Mouse (Mus musculus) CD4-positive helper T cell, adult 2 months (primary cell): ENCODE measurements around the gene Fam217a.
"Not testable (repeated sequence)": the region's sequence is repeated elsewhere in the genome, so short reads cannot be mapped to it uniquely, and the experiment has no call there.

ENCODE experiments used
- DNase-seq: peaks from one replicate; pipeline ENCODE4 v3.0.0-alpha.2; 2012; ENCODE audit warnings: low read depth, missing footprints, low spot score

Gene Fam217a

DNA sequence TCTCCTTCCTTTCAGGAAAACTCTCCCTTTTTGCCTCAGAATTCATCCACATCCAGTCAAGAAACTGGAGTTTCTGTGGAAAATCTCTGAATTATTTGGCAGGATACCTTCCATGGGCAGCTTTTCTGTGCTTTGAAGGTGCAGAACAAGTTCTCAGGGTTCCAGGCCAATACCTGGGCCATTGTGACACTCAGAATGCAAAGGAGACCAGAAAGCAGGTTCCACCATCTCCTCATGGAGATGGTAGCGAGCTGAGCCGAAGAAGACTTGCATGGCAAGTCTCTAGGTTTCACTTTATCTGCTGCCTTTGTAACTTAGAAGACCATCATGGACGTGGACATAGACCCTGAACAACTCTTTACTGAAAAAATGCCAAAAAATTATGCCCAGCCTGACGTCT lies at the start of gene Fam217a, which contains the start of gene 4933417A18Rik:
Gene Fam217a, minus strand, starts transcription at position 101 of the 400 bp plus-strand sequence.
Gene 4933417A18Rik, plus strand, starts transcription at position 200 of the 400 bp plus-strand sequence.
- DNase-seq: no peak

DNA sequence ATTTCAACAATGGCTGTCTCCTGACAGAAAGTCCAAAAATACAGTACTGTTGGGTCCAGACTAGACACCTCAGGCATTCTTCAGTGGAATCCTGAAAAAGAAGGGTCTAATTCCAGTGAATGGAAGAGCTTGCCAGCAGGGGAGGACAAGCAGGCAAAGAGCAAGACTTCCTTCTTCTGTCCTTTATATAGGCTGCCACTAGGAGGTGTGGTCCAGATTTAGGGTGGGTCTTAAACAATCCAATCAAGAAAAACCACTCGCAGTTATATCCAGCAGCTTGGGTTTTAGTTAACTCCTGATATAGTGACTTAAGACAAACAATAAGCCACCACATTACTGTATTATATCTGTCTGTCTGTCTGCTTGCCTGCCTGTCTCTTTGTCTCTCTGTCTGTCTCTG lies 49.7 kb upstream of the Fam217a start:
- peak; percentile 25 for DNase-seq

DNA sequence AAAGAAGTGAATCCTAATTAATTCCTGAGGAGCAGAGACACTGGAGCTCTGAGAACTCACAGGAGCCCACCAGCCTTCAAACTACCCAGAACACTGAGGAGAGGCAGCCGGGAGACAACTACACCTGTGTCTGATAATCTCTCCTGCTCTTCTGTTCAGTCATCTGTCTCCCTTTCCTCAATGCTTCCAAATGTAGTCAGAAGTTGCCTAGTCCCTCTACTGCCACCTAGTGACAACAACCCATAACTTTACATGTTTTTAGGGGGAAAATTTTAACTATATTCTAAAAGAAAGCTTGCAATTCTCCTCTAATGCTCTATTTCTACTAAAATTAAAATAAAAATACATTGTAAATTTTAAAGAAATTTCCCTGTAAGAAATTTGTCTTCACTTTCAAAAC lies 49.0 kb upstream of the Fam217a start:
- peak; percentile 53 for DNase-seq

DNA sequence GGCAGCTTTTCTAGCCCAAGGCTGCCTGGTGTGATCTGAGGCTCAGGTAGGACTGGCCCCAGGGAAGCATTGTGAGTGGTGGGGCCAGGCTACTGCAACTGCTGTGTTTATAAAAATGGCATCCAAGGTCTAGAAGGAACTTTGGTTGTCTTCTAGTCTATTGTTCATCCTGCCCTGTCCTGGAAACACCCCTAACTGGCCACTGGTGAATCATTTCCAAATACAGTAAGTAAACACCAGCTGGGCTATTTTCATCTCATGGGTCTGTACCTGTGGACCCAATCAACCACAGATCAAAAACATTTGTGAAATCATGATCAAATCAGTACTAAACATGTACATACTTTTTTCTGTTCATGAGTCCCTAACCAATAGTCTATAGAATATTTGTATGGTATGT lies 48.3 kb upstream of the Fam217a start:
- DNase-seq: not testable (repeated sequence)

DNA sequence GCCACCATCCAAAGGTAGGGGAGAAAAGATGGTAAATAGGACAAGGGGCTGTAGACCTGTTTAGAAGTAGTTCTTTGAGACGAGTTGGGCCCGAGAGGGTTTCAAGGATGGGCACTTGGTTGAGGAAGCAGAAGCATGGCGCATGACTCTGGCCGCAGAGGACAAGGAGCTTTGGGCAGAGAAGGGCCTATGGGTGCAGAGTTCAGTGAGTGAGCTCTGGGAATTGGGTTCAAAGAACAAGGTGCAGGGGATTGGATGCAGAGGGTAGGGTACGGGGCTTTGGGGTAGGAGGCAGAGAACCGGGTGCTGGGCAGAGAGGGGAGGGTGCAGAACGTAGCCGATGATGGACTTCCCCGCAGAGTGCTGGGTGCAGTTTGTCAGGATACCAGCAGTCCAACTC lies 41.5 kb upstream of the Fam217a start:
- not testable (repeated sequence) for DNase-seq

DNA sequence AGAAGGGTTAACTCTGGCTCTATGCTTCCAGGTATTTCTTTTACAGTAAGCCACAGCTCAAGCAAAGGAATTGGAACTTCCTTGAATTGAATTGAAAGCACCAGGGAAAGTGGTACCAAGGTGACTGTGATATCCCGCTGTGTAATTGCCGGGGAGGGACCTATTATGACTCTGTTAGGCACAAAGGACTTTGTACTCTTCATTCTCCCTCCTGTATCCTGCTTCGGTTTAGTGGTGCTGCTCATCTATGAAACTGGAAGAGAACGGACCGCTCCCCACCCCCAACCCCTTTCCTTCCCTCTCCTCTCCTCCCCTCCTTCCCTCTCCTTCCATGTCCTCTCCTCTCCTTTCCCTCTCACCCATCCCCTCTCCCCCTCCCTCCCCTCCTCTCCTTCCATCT lies 40.8 kb upstream of the Fam217a start:
- no peak for DNase-seq

DNA sequence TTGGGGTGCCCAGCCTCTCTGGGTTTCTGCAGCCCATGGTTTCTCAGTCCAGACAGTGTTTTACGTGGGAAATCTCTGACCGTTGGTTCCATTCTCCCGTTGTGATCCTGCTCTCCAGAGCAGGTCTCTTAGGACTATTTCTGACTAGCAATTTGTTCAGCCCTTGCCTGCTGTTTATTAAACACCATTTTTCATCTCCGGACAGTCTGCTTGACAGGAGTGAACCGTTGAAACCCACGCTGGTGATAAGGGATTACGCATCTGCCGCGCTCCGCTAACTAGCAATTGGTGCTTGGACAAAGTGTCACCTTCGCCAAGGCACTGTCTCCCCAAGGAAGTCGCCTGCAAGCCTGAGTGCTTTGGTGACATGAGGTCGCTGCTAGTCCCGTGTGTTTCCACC lies 40.3 kb upstream of the Fam217a start:
- no peak for DNase-seq

DNA sequence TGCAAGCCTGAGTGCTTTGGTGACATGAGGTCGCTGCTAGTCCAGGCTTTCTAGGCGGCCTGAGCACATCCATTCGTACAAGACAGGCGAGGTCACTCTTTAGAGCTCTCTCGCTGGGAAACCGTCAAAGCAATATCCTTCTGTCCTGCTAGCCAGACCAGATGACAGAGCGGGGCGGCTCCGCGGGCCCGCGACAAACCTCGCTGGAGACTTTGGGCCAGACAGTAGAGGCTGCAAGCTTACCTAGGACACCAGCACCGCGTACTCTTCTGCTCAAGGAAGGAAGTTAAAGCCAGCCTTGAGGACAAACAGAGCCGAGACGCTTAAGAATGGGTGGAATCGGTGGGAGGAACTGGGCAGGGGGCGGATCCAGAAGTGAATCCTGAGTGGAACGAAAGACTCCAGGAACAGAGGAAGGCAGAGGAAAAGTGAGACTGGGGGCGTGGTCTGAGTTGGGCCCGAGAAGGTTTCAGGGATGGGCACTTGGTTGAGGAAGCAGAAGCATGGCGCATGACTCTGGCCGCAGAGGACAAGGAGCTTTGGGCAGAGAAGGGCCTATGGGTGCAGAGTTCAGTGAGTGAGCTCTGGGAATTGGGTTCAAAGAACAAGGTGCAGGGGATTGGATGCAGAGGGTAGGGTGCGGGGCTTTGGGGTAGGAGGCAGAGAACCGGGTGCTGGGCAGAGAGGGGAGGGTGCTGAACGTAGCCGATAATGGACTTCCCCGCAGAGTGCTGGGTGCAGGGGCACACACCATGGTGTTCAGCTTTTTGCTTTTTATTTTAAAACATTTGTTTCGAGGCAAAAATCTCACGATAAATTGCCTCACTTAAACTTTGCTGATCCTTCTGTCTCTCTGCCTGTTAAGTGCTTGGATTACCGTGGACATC lies 39.6 kb upstream of the Fam217a start, which contains the start of gene Eci3:
Gene Eci3, minus strand, starts transcription at position 300 of the 887 bp plus-strand sequence.
- no peak for DNase-seq

DNA sequence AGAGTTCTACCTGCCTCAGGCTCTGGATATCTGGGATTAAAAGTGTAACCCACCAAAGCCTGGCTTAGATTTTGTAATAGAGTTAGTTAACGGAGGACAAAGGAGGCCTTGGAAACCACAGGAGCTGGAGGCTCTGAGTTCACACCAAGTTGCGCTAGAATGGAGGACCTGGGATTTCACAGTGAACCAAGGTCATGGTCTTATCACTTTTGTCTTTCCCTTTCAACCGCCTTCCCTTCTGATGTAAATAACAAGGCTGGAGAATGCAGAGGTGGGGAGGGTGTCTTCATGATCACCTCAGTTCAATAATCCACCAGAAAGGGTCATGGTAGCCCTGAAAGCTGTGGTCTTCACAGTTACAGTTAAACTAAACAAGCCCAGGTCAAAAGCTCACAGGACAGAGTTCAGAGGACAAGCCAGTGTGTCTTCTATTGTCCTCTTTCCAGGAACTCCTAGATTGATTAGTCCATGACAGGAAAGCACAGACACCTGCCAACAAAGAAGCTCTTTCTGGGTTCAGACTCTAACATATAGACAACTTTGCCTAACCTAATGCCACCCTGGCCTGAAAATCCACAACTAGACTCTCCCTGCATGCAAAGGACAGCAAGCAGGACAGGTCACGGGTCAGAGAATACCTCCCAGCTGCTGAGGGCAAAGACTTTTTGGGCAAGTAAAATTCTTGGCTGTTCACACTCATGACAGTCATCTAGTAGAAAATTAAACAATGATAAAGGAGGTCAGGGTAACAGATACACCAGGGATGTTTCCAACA lies 37.1 kb upstream of the Fam217a start:
- DNase-seq: no peak

DNA sequence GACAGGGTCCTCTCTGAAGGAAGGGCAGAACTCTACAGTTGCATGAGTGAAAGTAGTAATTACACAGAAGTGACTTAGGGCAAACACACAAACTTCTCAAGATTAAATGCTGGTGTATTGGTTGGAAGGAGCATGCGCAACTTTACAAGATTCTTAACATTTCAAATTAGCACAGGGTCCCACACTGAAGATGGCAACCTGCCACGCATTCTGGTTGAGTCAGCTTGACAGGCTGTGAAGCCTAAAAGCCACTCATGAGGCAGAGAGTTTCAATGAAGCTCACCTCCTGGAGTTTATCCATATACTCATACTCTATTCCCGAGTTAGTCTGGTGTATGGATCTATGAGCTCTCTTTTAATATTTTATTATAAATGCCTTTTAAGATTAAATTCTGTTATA lies 34.0 kb upstream of the Fam217a start:
- DNase-seq: not testable (repeated sequence)

DNA sequence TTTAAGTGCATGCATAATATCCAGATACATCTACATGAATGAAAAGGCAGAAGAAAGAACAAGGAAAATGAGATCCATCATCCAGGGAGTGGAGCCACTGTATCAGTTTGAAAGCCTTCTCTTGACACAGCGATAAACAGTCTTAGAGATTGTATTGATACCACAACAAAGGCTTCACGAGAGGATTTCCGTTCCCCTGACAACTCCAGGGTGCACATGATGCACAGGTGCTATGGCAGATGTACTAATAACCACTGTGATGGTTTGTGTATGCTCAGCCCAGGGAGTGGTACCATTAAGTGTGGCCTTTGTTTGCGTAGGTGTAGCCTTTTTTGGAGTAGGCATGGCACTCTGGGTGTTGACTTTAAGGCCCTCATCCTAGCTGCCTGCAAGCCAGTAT lies 32.8 kb upstream of the Fam217a start:
- peak; percentile 70 for DNase-seq

DNA sequence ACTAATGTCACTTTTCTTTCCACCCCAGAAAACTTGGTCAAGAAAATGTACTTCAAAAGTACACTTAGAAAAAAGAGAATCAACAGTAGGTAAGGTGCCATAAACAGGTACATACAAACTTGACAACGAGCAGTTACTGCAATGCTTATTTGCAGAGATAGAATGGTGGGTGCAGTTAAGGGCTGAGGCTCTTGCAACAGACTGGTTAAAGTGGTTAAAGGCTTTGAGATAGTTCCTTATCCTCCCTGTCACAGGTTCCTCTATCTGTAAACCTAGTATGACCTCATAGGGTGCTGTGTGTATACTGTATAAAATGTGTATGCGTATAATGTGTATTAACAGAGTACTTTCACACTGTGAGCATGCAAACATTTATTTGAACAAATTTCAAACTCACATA lies 27.3 kb upstream of the Fam217a start:
- DNase-seq: not testable (repeated sequence)

DNA sequence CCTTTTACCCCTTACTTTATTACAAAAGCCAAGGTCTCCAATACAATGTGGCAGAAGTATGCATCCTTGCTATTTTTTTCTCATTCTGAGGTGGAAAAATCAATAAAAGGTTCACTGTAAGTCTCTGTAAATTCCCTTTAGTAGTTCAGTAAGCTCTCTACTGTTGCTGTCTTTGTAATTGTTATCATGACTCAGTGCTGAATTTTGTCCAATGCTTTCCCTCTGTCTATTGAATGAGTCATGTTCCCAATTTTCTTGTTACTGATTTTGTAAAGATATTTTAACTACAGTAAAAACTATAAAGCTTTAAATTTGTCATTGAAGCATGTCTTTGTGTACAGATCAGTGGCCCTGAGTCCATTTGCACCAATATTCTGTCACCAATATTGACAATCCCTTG lies 18.3 kb upstream of the Fam217a start:
- DNase-seq: no peak

DNA sequence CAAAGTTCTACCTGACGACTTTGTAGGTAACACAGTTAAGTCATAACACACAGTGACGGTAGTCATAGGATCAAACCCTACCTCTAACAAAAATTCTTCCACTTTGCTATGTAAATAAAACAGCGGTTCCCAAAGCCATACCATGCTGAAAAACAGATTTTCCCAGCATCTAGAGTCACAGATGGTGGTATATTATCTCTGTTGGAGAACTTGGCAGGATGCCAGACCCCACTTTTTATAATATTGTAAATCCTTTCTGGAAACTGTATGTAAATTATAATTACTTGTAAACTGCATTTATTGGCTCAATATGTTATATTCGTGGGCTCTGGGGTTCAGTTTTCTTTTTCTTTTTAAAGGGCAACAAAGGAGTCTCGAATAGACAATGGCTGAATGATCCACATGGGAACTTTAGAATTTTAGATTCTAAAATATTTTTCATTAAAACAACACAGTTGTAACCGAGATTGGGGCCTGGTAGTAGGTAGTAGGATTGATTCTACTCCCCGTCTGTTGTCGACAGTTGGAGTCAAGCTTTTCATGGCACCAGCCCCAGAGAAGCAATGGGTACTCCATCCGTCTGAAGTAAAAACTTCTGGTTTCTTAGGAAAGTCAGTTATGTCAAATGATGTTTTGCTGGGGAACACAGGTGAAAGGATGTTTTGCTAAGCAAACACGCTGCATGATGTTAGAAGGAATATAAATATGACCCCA lies 11.0 kb upstream of the Fam217a start:
- no peak for DNase-seq

DNA sequence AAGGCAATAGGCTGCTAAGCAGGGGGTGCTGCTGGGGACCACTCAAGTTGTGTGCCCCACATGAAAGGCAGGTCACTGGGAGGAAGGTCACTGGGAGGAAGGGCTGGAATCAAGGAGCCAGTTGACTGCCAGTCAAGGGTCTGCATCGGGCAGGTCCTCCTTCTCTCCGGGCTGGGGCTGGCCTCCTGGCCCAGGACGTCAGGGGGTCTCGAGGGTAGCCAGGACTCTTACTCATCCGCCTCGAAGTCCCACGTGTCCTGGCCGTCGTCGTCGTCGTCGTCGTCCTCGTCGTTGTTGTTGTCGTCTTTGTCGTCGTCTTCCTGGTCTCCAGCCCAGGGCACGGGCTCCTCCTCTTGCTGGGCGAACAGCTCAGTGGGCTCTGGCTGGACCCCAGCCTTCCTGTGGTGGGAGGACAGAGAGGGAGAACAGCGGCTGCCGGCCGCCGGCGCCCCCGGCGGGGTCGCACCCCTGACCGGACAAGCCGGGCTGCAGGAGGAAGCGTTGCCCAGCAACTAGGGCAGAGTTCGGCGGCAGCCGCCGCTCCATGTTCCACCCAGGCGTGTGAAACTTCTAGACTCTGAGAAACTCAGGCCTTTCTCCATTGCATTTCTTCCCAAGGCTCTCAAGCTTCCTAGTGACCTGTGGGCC lies 7.5 kb downstream of the Fam217a start:
- DNase-seq: peak; percentile 9

DNA sequence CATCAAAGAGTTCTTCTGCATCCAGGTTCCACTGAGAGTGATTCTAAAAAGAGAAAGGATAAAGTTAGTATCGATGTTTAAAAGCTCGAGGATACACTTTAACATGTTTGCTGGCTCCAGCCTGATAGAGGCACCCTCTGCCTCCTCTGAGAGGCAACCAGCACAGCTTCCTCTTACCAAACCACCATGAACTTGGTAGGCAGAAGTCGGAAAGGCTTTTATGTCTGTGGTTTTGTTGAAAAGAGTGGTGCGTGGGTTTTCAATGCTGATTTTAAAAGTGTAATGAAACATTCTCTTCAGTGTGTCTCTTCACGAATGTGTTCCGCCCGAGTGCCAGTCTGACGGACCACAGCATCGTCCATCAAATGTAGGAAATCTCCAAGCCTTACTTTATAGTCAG lies 9.5 kb downstream of the Fam217a start:
- peak; percentile 55 for DNase-seq

DNA sequence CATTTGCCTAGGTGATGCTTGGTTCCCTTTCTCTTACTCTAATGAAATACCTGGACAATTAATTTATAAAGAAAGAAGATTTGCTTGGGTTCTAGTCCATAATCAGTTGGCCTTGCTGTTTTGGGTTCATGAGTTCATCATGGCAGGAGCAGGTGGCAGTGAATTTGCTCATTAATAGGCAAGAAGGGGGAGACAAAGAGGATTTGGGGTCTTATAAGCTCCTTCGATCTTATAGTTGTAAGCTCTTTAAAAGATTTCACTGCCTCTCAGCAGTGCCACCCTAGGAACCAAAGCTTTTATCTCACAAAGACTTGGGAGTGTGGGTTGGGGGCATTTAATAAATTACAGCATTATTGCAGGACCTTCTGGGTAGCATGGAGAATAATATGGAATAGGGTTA lies 31.2 kb downstream of the Fam217a start:
- no peak for DNase-seq

DNA sequence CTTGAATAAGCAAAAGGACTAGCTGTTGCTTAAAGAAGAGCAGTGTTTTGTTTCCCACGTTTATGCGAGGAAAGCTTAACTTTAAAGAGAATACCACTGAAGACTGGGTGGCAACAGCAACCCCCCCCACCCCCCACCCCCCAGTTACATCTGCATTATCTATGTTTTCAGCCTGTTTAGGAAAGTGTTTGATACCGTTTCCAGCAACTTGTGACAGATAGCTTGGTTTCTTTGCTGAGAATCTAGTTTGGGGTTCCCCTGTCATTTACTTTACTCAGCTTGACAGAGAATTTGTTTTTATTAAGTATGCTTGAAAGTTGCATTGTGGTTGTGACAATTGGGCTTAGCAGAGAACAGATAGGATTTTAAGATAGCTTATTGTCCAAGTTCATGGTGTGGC lies 47.6 kb downstream of the Fam217a start:
- peak; percentile 8 for DNase-seq

DNA sequence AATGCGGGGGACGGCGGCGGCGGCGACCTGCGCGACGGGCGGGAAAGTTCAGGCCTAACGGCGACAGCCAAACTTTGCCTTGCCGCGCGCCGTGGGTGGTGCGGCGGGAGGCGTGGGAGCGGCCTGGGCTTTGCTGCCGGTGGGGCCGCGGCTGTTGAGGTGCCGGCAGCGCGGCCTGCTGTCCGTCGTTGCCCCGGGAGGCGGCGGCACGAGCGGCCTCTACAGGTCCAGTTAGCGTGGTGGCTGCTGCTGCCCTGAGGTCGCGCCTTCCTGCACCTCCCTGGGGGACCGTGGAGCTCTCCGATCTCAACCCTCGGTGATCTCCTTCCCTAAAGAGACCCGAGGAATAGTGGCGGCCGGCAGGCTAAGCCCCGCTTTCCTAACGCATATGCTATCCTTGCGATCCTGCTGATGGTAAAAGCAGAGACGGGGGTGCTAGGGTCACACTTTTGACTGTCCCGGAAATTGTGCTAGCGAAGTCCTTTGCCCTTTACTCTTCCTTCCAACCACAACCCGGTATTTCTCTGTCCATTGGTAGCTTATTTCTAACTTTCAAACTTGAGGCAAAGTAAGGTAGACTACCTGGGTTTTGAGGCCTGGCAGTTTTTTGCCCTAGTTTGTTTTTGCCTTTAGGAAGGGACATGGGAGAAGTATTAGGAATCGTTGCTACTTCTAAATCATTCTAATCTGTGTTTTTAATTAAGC lies 48.2 kb downstream of the Fam217a start:
- no peak for DNase-seq

DNA sequence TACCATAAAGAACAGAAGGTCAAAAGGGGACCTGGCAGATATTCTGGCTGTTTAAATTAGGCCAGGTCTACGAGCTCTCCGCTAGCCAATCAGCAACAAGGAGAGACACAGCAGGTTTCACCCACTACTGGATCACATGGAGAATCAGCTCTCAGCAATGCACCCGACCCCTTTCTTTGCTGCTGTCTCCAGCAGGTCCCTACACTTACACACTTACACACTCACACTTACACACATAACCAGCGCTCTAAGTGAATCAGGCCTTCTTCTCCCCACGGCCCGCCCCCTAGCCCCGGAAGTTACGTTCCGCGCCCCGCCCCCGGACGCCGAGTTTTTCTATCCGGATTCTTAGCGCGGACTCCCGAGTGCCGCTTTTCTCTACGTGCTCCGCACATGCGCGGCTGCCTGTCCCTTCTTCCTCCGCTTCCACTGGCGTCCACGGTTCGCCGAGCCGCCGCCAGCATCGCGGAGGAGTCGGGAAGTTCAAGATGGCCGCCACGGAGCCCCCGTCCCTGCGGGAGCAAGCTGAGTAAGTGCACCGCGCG lies 48.9 kb downstream of the Fam217a start, which contains the start of gene Prpf4b:
Gene Prpf4b, plus strand, starts transcription at position 137 of the 545 bp plus-strand sequence.
- peak; percentile 93 for DNase-seq
